Mouse (Mus musculus) gastrocnemius, adult 2 months (tissue): ENCODE measurements at regions not wholly inside any gene's neighbourhood (a gene's known extent, or its start where the extent isn't known, plus 50 kb on each side); places are given as distances from the start of the nearest gene placed in this dataset. TPM values are rescaled to one million over a fixed set of nuclear protein-coding genes. Genes with fewer than 3 reads are reported as not detected.
"Not testable (repeated sequence)": the region's sequence is repeated elsewhere in the genome, so short reads cannot be mapped to it uniquely, and the experiment has no call there.

Experiments used
- DNase-seq: peaks from one replicate; pipeline ENCODE4 v3.0.0; 2022
- H3K27ac ChIP-seq: fragments of 200-600 bp; 2 replicates; pipeline ENCODE4 v1.8.1; 2022; ENCODE audit warnings: mild to moderate bottlenecking
- H3K4me3 ChIP-seq: fragments of 200-600 bp; 2 replicates; pipeline ENCODE4 v1.8.1; 2022; ENCODE audit warnings: mild to moderate bottlenecking, moderate library complexity
- CTCF ChIP-seq: fragments of 200-600 bp; IDR thresholded peaks from 2 replicates; pipeline ENCODE4 v1.8.1; 2022; ENCODE audit warnings: antibody characterized with exemption, mild to moderate bottlenecking, moderate library complexity
- intact Hi-C: fragments of 180-260 bp; cut with DNase I; formaldehyde crosslinking; loops from one replicate; pipeline ENCODE4 v1.15.1; 2025
- microRNA-seq: library from miRNA; unstranded; fragments of <30 nt; microRNA quantifications from one replicate; pipeline ENCODE4 v1.2.0, GENCODE M21; 2021

GRCm38 (mm10) chr13:61957197-61957596 is 172.5 kb upstream of the Zfp808 start:
- H3K4me3 ChIP-seq, H3K27ac ChIP-seq, intact Hi-C loops: not testable (repeated sequence)

GRCm38 (mm10) chr13:61978856-61979255 is 150.8 kb upstream of the Zfp808 start:
- DNase-seq, intact Hi-C loops, H3K4me3 ChIP-seq, H3K27ac ChIP-seq: not testable (repeated sequence)

More at GRCm38 (mm10) chr13:61957197-61957596, 172.5 kb upstream of the Zfp808 start:
- not testable (repeated sequence) for DNase-seq

- DNase-seq, H3K4me3 ChIP-seq, intact Hi-C loops, H3K27ac ChIP-seq: not testable (repeated sequence)
Observed at GRCm38 (mm10) chr13:61996519-61996918, 133.2 kb upstream of the Zfp808 start.

GRCm38 (mm10) chr13:61998803-61999202 is 130.9 kb upstream of the Zfp808 start:
- DNase-seq, H3K4me3 ChIP-seq, H3K27ac ChIP-seq, intact Hi-C loops: not testable (repeated sequence)
- peak; percentile 50 for TF ChIP-seq CTCF

GRCm38 (mm10) chr13:62007321-62007720 is 122.4 kb upstream of the Zfp808 start:
- H3K27ac ChIP-seq, DNase-seq, H3K4me3 ChIP-seq, intact Hi-C loops: not testable (repeated sequence)
- peak; percentile 15; the same call in 1 of the 2 replicates for TF ChIP-seq CTCF

GRCm38 (mm10) chr13:62015424-62016167 is 114.1 kb upstream of the Zfp808 start:
- intact Hi-C loops = not testable (repeated sequence)
- Histone ChIP-seq H3K4me3 (peak overlapping the region; percentile 74), H3K27ac (peak overlapping the region; percentile 48; the same call in 1 of the 2 replicates)
- DNase-seq = peak; percentile 22

GRCm38 (mm10) chr13:62016168-62016502 is 113.6 kb upstream of the Zfp808 start:
- DNase-seq, intact Hi-C loops: not testable (repeated sequence)
- Histone ChIP-seq H3K27ac (peak overlapping the region; percentile 48; the same call in 1 of the 2 replicates), H3K4me3 (peak overlapping the region; percentile 74)

GRCm38 (mm10) chr13:62037646-62038045 is 92.0 kb upstream of the Zfp808 start:
- intact Hi-C loops, H3K4me3 ChIP-seq, DNase-seq, H3K27ac ChIP-seq: not testable (repeated sequence)

GRCm38 (mm10) chr13:62077951-62078671 is 51.6 kb upstream of the Zfp808 start:
- intact Hi-C loops, H3K4me3 ChIP-seq, DNase-seq, H3K27ac ChIP-seq: not testable (repeated sequence)

GRCm38 (mm10) chr13:62078893-62079292 is 50.8 kb upstream of the Zfp808 start:
- H3K4me3 ChIP-seq, H3K27ac ChIP-seq, intact Hi-C loops, DNase-seq: not testable (repeated sequence)

Small RNA genes lying in the stretch of these regions (microRNA-seq; reads per million reads assigned to microRNA genes)
- gene Gm25649 = not detected
